Mouse (Mus musculus): Measurements from ENCODE around the gene Umodl1.

The Umodl1 gene

GRCm38 (mm10) chr17:30996296-30996695 lies 41.9 kb downstream of the Umodl1 start:
- no peak for DNase-seq (ENCODE audit: low read depth, low spot score)

DNA sequence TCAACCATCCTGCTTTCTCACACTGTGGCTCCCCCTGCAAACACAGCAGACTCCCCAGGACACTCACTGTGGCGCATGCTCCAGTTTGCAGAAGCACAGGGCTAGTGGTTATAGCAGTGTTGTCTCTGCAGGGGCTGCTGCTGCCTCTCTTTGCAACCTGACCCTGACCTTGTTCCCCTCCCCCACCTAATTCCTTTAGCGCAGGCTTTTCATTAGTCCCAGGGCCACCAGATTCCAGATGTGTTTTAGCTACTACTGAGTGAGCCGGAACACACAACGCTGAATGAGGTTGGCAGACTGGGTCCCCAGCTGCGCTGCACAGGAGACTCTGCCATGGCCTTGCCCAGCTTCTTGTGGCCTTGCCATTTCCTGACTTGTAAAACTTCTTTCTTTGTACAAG lies 46.5 kb downstream of the Umodl1 start:
- DNase-seq (ENCODE audit: low read depth, low spot score), result no peak

DNA sequence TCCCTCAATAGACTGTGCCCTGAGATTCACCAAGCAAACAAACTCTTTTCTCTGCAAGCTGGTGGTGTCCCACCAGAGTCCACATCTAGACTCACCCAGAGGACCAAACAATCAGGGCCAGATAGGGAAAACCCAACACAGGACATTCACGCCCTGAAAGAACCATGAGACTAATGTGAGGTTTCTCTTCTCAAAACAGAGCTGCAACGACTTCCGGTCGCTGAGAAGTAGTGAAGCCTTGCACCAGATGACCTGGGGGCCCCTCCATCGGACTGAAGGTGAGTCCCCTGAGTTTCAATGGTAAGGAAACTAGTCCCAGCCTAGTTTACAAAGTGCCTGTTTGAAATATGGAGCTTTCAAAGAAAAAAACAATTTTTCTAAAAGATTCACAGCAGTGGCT lies 48.2 kb downstream of the Umodl1 start:
- no peak for DNase-seq (ENCODE audit: low read depth, low spot score)

DNA sequence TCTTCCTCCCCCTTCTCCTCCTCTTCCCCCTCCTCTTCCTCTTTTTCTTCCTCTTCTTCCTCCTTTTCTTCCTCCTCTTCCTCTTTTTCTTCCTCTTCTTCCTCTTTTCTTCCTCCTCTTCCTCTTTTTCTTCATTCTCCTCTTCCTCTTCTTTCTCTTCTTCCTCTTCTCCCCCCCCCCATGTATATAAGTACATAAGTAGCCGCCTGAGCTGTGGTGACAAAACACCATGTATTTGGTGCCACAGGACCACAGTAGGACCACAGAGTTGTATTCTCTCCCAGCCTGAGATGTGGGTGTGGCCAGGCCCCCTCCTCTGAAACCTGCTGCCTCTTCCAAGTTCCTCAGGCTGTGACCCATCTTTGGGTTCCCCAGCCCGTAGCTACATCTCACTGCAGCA lies 50.8 kb downstream of the Umodl1 start:
- DNase-seq (ENCODE audit: low read depth, low spot score), result no peak

DNA sequence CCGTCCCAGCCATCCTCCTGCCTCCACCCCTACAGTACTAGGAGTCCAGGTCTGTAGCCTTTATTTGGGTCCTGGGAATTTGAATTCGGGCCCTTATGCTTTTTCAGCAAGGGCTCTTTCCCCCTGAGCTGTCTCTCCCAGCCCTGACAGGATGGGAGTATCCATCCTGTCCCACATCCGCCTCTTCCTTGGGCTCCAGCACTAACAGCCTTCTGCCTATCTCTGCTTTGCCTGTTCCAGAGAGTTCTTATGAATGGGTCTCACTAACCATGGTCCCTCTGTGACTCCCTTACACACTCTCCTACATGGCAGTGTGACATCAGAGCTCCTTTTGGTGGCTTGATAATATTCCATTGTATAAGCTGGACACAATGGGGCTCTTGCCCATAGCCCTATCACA lies 52.9 kb downstream of the Umodl1 start:
- DNase-seq (ENCODE audit: low read depth, low spot score), result no peak

DNA sequence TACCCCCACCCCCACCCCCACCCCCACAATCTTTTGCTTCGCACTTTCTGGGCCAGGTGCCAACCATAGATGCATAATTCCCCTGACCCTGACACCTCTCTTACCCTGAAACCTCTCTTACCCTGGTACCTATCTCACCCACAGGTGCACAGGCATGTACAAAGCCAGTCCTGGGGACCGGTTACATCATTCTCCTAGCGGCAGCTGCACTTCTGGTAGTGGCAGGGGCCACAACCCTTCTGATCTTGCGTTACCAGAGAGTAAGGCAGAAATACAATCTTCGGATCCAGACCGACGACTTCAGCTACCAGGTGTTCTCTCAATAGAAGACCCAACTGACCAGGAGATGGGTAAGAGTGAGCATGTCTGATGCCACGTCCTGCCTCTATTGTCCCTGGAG lies 54.0 kb downstream of the Umodl1 start:
- no peak for DNase-seq (ENCODE audit: low read depth, low spot score)

DNA sequence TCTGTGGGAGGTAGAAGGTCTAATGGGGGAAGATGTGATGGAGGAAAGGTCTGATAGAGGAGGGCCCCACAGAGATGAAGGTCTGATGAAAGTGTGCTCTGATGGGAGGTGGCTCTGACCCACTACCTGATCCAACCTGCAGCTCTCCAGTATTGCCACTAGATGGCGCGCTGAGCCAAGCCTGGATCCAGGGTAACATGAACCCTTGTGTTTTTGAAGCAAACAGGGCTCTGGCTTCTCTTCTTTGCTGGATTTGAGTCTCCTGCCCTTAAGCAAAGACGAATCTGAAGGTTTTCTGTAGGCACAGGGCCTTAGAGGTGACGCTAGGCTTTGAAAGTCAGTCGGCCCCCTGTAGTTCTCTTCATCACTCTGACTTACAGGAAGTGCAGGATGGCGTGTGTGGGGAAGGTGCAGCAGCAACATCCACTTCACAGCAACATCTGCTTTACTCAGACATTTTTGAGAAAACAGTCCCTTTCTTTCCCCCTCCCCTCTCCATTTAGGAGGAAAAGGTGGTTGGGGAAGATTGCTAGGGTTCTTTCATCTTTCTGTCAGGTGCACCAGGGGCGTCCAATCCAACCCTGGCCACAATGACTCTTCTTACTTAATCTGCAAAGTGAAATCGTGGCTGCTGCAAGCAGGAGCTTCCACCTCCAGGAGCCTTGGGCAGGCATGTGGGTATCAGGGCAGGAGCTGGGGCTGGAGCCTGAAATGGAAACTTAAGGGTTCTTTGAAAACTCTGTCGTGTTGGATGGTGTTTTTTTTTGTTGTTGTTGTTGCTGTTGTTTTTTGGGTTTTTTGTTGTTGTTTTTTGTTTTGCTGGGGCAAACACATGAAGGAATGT lies 57.3 kb downstream of the Umodl1 start:
- DNase-seq (ENCODE audit: low read depth, low spot score), result no peak

DNA sequence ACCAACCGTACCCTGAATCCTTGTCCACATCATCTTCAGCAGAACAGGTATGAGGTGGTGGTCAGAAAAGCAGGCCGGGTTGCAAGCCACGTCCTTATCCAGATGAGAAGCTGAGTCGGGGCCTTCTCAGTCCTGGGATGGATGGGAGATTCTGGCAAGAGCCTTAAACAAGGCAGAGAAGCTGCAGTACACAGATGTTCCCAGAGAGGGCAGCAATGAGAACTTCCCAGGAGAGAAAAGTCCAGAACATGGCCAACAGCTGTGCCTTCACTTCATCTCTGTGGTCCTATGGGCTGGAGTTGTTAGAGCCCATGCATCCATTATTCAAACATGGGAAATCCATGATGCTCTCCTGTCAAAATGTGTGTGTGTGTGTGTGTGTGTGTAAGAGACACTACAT lies 63.8 kb downstream of the Umodl1 start:
- no peak for DNase-seq (ENCODE audit: low read depth, low spot score)

GRCm38 (mm10) chr17:31019505-31019904 lies 65.1 kb downstream of the Umodl1 start:
- DNase-seq (ENCODE audit: low read depth, low spot score), result no peak

GRCm38 (mm10) chr17:31020078-31020477 lies 65.6 kb downstream of the Umodl1 start:
- DNase-seq (ENCODE audit: low read depth, low spot score), result no peak

- DNase-seq (ENCODE audit: low read depth, low spot score), result no peak
Observed at GRCm38 (mm10) chr17:31021276-31021675, 66.8 kb downstream of the Umodl1 start.

DNA sequence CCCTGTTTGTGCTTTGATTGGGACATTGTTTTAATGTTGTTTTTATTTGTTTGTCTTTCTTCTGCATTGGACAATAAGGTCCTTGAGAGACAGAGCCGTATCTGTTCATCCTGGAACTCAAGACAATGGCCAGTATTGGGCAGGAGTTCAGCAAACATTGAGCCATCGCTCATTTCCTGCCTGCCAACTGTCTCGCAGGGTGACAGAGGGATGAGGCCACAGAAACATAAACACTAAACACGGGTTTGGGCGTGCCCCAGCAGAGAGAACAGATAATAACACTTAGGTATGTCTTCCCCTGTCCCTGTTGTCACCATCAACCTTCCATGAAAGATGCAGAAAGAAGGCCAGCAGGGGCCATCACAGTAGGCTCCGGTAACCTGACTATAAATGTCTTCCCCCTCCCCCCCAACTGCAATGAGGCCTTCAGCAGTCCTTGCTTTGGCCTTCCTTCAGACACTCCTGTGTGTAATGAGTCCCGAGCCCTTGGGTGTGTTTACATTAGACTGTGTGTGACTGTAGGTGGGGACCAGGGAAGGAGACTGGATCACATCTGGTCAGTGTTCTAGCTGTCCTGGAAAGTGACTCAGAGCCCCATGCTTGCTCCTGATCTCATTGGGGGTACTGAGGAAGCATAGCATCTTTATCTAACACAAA lies 69.8 kb downstream of the Umodl1 start:
- no peak for DNase-seq (ENCODE audit: low read depth, low spot score)

- DNase-seq (ENCODE audit: low read depth, low spot score), result no peak
Observed at GRCm38 (mm10) chr17:31024782-31025125, 70.3 kb downstream of the Umodl1 start.

DNA sequence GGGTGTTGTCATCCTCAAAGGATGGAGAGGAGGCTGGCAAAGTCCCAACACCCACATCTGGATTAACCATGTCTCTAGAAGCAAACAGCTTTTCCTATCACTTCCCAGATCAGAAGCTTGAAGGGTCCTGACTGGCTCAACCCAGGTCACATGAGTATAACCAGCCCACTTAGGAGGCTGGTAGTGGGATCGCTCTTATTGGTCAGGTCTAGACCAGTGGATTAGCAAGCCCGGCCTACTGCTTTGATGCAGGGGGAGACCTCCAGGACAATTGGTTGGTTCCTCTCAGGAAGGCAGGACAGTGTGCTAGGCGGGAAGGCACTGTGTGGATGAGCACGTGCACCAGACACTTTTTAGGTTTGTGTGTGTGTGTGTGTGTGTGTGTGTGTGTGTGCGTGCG lies 72.5 kb downstream of the Umodl1 start:
- no peak for DNase-seq (ENCODE audit: low read depth, low spot score)

DNA sequence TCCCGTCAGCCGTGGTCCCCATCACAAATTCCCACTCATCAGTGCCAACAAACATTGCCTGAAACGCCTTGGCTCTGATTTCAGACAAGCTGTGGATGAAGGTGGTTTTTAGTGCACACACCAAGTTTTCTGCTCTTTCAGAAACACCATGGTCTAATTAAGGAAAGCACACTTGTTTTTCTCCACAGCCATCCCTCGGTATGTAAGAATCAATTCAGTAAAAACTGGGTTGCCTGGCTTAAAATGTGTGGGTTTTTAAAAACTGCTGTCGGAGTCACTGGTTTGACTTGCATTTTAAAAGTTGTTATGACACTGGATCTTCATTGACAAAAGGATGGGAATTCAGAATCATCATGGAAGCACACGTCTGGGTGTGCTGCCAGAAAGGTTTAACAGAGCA lies 73.3 kb downstream of the Umodl1 start:
- no peak for DNase-seq (ENCODE audit: low read depth, low spot score)

- DNase-seq (ENCODE audit: low read depth, low spot score), result no peak
Observed at GRCm38 (mm10) chr17:31028821-31029370, 74.5 kb downstream of the Umodl1 start.

- DNase-seq (ENCODE audit: low read depth, low spot score), result no peak
Observed at GRCm38 (mm10) chr17:31029407-31029806, 75.0 kb downstream of the Umodl1 start.

DNA sequence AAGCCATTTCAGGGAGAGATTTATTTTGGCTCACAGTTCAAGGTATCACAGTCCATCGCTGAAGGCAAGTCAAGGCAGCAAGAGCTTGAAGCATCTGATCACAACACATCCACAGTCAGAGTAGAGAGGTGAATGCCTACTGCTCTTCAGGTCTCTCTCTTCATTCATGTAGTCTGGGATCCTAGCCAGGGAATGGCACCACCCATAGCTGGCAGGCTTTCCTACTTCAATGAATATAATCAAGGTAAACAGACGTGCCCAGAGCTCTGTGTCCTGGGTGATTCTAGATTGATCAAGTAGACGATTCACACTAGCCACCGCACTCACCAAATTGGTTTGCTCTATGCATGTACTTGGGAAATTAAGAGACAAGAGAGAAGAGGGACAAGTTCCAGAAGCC lies 77.9 kb downstream of the Umodl1 start:
- DNase-seq (ENCODE audit: low read depth, low spot score), result no peak

GRCm38 (mm10) chr17:31033251-31033650 lies 78.8 kb downstream of the Umodl1 start:
- DNase-seq (ENCODE audit: low read depth, low spot score), result no peak

DNA sequence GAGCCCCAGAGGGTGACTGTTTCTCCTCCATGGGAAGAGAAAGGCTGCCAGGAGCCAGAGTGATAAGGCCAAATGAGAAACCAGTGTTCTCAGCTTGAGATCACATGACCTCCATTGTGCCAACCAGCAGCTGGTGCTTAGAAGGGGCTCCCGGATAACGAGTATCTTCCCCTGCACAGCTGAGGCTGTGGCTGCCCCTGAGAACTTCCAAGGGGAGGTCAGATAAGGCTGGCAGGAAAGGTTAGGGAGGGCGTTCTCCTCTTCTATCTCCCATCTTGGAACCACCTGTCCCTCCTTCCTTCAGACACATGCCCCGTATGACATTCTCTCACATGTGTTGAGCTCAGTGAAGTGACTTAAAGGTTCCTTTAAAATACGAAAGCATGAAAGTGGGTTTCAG lies 79.7 kb downstream of the Umodl1 start:
- DNase-seq (ENCODE audit: low read depth, low spot score), result no peak

- no peak for DNase-seq (ENCODE audit: low read depth, low spot score)
Observed at GRCm38 (mm10) chr17:31034674-31035356, 80.4 kb downstream of the Umodl1 start.

- DNase-seq (ENCODE audit: low read depth, low spot score), result no peak
Observed at GRCm38 (mm10) chr17:31036168-31036876, 81.9 kb downstream of the Umodl1 start.

Data from brain, embryonic 18.5 days (tissue).